Mouse (Mus musculus): ENCODE measurements around the gene Atf1.

GRCm38 (mm10) chr15:100188542-100188941 lies 39.1 kb upstream of the Atf1 start:
- TF ChIP-seq POLR2A (IDR thresholded peaks at IDR 0.05; ENCODE audit: control insufficient read depth, low read depth, low read length): no peak
- no peak for TF ChIP-seq CTCF (IDR thresholded peaks at IDR 0.05; ENCODE audit: control insufficient read depth, insufficient read depth, insufficient replicate concordance, low read depth, low read length)
